Mouse (Mus musculus) lung, postnatal 0 days (tissue): Measurements from ENCODE around the gene Tgfa.

Experiments used
- CTCF ChIP-seq: IDR thresholded peaks from 2 replicates; pipeline ENCODE4 v1.5.1; 2016; ENCODE audit warnings: antibody characterized with exemption, mild to moderate bottlenecking
- EP300 ChIP-seq: IDR thresholded peaks from 2 replicates; pipeline ENCODE4 v1.6.1; 2016; ENCODE audit warnings: antibody characterized with exemption, mild to moderate bottlenecking, control low read depth

GRCm38 (mm10) chr6:86225604-86226003, 30.6 kb downstream of the Tgfa start:
- TF ChIP-seq CTCF, result no peak
- TF ChIP-seq EP300, result no peak
